Mouse (Mus musculus) embryonic facial prominence, embryonic 15.5 days (tissue): Measurements from ENCODE around the gene Ano6. TPM values are rescaled to one million over a fixed set of nuclear protein-coding genes. Genes with fewer than 3 reads are reported as not detected.

Experiments used
- ATAC-seq: fragments of 200-750 bp; cut with Nextera tagmentation; 2 replicates; pipeline ENCODE4 v1.8.0; 2017; ENCODE audit warnings: low read depth, moderate TSS enrichment; ENCODE audit not compliant: insufficient number of reproducible peaks, low FRiP score, low TSS enrichment
- H3K27ac ChIP-seq: fragments of 300-500 bp; sonication (generic); replicated peaks from 2 replicates; pipeline ENCODE4 v1.5.1; 2015; ENCODE audit warnings: mild to moderate bottlenecking, inconsistent platforms
- H3K27me3 ChIP-seq: fragments of 300-500 bp; sonication (generic); 2 replicates; pipeline ENCODE4 v1.6.1; 2015; ENCODE audit warnings: inconsistent platforms
- H3K36me3 ChIP-seq: fragments of 300-500 bp; sonication (generic); 2 replicates; pipeline ENCODE4 v1.6.1; 2015; ENCODE audit warnings: mild to moderate bottlenecking, inconsistent platforms
- H3K4me1 ChIP-seq: fragments of 300-500 bp; sonication (generic); 2 replicates; pipeline ENCODE4 v1.6.1; 2015; ENCODE audit warnings: inconsistent platforms
- H3K4me2 ChIP-seq: fragments of 300-500 bp; sonication (generic); replicated peaks from 2 replicates; pipeline ENCODE4 v1.6.1; 2015; ENCODE audit warnings: mild to moderate bottlenecking, inconsistent platforms
- H3K4me3 ChIP-seq: fragments of 300-500 bp; sonication (generic); replicated peaks from 2 replicates; pipeline ENCODE4 v1.5.1; 2015; ENCODE audit warnings: mild to moderate bottlenecking, inconsistent platforms
- H3K9ac ChIP-seq: fragments of 300-500 bp; sonication (generic); 2 replicates; pipeline ENCODE4 v1.6.1; 2015; ENCODE audit warnings: inconsistent platforms
- H3K9me3 ChIP-seq: fragments of 300-500 bp; sonication (generic); replicated peaks from 2 replicates; pipeline ENCODE4 v1.6.1; 2016; ENCODE audit warnings: inconsistent platforms
- WGBS: fragments of 180-500 bp; shearing (Covaris S2); methylation state at CpG from one replicate; pipeline ENCODE4 v1.1.7; 2015; 5-methylcytosine and 5-hydroxymethylcytosine counted together
- polyA plus RNA-seq: library from polyadenylated mRNA; unstranded; fragments of >200 nt; fragmentation: Nextera tagmentation; extraction: Ambion mirVana; gene quantifications from 2 replicates; pipeline ENCODE4 v1.2.1, GENCODE M21; 2015

Ano6 gene
- polyA plus RNA-seq, 1 experiment from 2014 or later = 51.5 TPM

GRCm38 (mm10) chr15:95970691-95971090 lies 180.0 kb downstream of the Ano6 start:
- peaks cover 41% of the 10 kb centered on the region for H3K36me3 ChIP-seq
- H3K9me3 ChIP-seq = no peaks in the 10 kb centered on the region
- no peak overlapping the region for H3K4me3 ChIP-seq
- H3K9ac ChIP-seq = no peak overlapping the region
- 86% methylated on average over 7 of the region's 7 CpGs for whole genome bisulfite sequencing
- H3K4me2 ChIP-seq = no peak overlapping the region
- no peak overlapping the region for H3K27ac ChIP-seq
- H3K27me3 ChIP-seq = no peaks in the 10 kb centered on the region
- 0 out of 2 replicates have a peak, but pooled peaks cover 3% of the 10 kb centered on the region for H3K4me1 ChIP-seq
- no peak for ATAC-seq

GRCm38 (mm10) chr15:95971302-95971701 lies 180.7 kb downstream of the Ano6 start:
- WGBS = 93% methylated on average over 8 of the region's 8 CpGs
- Histone ChIP-seq H3K4me2 (no peak overlapping the region), H3K27me3 (no peaks in the 10 kb centered on the region), H3K36me3 (peaks cover 41% of the 10 kb centered on the region), H3K9ac (no peak overlapping the region), H3K27ac (no peak overlapping the region), H3K4me3 (no peak overlapping the region), H3K4me1 (0 out of 2 replicates have a peak, but pooled peaks cover 3% of the 10 kb centered on the region), H3K9me3 (no peaks in the 10 kb centered on the region)
- ATAC-seq = no peak

GRCm38 (mm10) chr15:95972156-95972555 lies 181.5 kb downstream of the Ano6 start:
- H3K36me3 ChIP-seq = peaks cover 38% of the 10 kb centered on the region
- no peak for ATAC-seq

GRCm38 (mm10) chr15:95972621-95973020 lies 182.0 kb downstream of the Ano6 start:
- Histone ChIP-seq H3K9me3 (no peaks in the 10 kb centered on the region), H3K27me3 (no peaks in the 10 kb centered on the region), H3K27ac (no peak overlapping the region), H3K9ac (no peak overlapping the region), H3K4me3 (no peak overlapping the region), H3K4me2 (no peak overlapping the region), H3K36me3 (peaks cover 33% of the 10 kb centered on the region), H3K4me1 (0 out of 2 replicates have a peak, but pooled peaks cover 3% of the 10 kb centered on the region)
- ATAC-seq = no peak
- 84% methylated on average over 12 of the region's 12 CpGs for WGBS

More at GRCm38 (mm10) chr15:95972156-95972555, 181.5 kb downstream of the Ano6 start:
- H3K4me1 ChIP-seq = 0 out of 2 replicates have a peak, but pooled peaks cover 3% of the 10 kb centered on the region
- H3K4me3 ChIP-seq = no peak overlapping the region
- H3K4me2 ChIP-seq = no peak overlapping the region
- no peak overlapping the region for H3K9ac ChIP-seq
- 93% methylated on average over 15 of the region's 15 CpGs for WGBS
- H3K27me3 ChIP-seq = no peaks in the 10 kb centered on the region
- no peak overlapping the region for H3K27ac ChIP-seq
- H3K9me3 ChIP-seq = no peaks in the 10 kb centered on the region

GRCm38 (mm10) chr15:95974021-95974597 lies 183.5 kb downstream of the Ano6 start:
- no peak overlapping the region for H3K27ac ChIP-seq
- peaks cover 33% of the 10 kb centered on the region for H3K36me3 ChIP-seq
- H3K9me3 ChIP-seq = no peaks in the 10 kb centered on the region
- H3K4me3 ChIP-seq = no peak overlapping the region
- H3K27me3 ChIP-seq = no peaks in the 10 kb centered on the region
- 0 out of 2 replicates have a peak, but pooled peaks cover 3% of the 10 kb centered on the region for H3K4me1 ChIP-seq
- ATAC-seq = no peak
- no peak overlapping the region for H3K9ac ChIP-seq
- no peak overlapping the region for H3K4me2 ChIP-seq
- 84% methylated on average over 10 of the region's 10 CpGs for WGBS

- WGBS = 42% methylated on average over 4 of the region's 4 CpGs
- H3K27ac ChIP-seq = no peak overlapping the region
- no peak for ATAC-seq
These were observed 185.7 kb downstream of the Ano6 start for GRCm38 (mm10) chr15:95976156-95976876.

GRCm38 (mm10) chr15:95977169-95977938 lies 186.7 kb downstream of the Ano6 start:
- Histone ChIP-seq H3K4me1 (0 out of 2 replicates have a peak, but pooled peaks cover 3% of the 10 kb centered on the region), H3K4me3 (no peak overlapping the region), H3K27me3 (no peaks in the 10 kb centered on the region), H3K27ac (no peak overlapping the region), H3K4me2 (no peak overlapping the region), H3K36me3 (peaks cover 16% of the 10 kb centered on the region), H3K9me3 (no peaks in the 10 kb centered on the region), H3K9ac (no peak overlapping the region)
- WGBS = 75% methylated on average over 8 of the region's 8 CpGs
- ATAC-seq = no peak

More at GRCm38 (mm10) chr15:95976156-95976876, 185.7 kb downstream of the Ano6 start:
- no peak overlapping the region for H3K4me3 ChIP-seq
- no peak overlapping the region for H3K4me2 ChIP-seq
- H3K9me3 ChIP-seq = no peaks in the 10 kb centered on the region
- H3K36me3 ChIP-seq = peaks cover 20% of the 10 kb centered on the region
- H3K9ac ChIP-seq = no peak overlapping the region
- 0 out of 2 replicates have a peak, but pooled peaks cover 3% of the 10 kb centered on the region for H3K4me1 ChIP-seq
- no peaks in the 10 kb centered on the region for H3K27me3 ChIP-seq

- H3K4me1 ChIP-seq = 0 out of 2 replicates have a peak, but pooled peaks cover 3% of the 10 kb centered on the region
- no peak overlapping the region for H3K27ac ChIP-seq
- H3K9me3 ChIP-seq = no peaks in the 10 kb centered on the region
- H3K4me2 ChIP-seq = no peak overlapping the region
- peaks cover 11% of the 10 kb centered on the region for H3K36me3 ChIP-seq
- no peak overlapping the region for H3K9ac ChIP-seq
- no peak overlapping the region for H3K4me3 ChIP-seq
- 81% methylated on average over 3 of the region's 3 CpGs for WGBS
- no peak for ATAC-seq
- no peaks in the 10 kb centered on the region for H3K27me3 ChIP-seq
These were observed 187.3 kb downstream of the Ano6 start for GRCm38 (mm10) chr15:95977939-95978252.

GRCm38 (mm10) chr15:95980641-95981040 lies 190.0 kb downstream of the Ano6 start:
- H3K9me3 ChIP-seq = no peaks in the 10 kb centered on the region
- no peaks in the 10 kb centered on the region for H3K36me3 ChIP-seq
- ATAC-seq = no peak
- WGBS = 60% methylated on average over 5 of the region's 5 CpGs
- no peaks in the 10 kb centered on the region for H3K4me1 ChIP-seq
- H3K27me3 ChIP-seq = no peaks in the 10 kb centered on the region
- H3K4me2 ChIP-seq = no peak overlapping the region
- no peak overlapping the region for H3K9ac ChIP-seq
- H3K27ac ChIP-seq = no peak overlapping the region
- no peak overlapping the region for H3K4me3 ChIP-seq

GRCm38 (mm10) chr15:95987916-95988315 lies 197.3 kb downstream of the Ano6 start:
- no peak for ATAC-seq
- WGBS = 90% methylated on average over 3 of the region's 3 CpGs

GRCm38 (mm10) chr15:95989496-95990124 lies 199.0 kb downstream of the Ano6 start:
- ATAC-seq = no peak
- H3K9me3 ChIP-seq = 0 out of 2 replicates have a peak, but pooled peaks cover 4% of the 10 kb centered on the region
- 67% methylated on average over 9 of the region's 9 CpGs for WGBS
- H3K4me3 ChIP-seq = no peak overlapping the region
- H3K4me2 ChIP-seq = no peak overlapping the region
- no peak overlapping the region for H3K27ac ChIP-seq
- H3K36me3 ChIP-seq = no peaks in the 10 kb centered on the region
- no peaks in the 10 kb centered on the region for H3K27me3 ChIP-seq
- no peaks in the 10 kb centered on the region for H3K4me1 ChIP-seq
- no peak overlapping the region for H3K9ac ChIP-seq

More at GRCm38 (mm10) chr15:95987916-95988315, 197.3 kb downstream of the Ano6 start:
- Histone ChIP-seq H3K9me3 (0 out of 2 replicates have a peak, but pooled peaks cover 4% of the 10 kb centered on the region), H3K9ac (no peak overlapping the region), H3K36me3 (no peaks in the 10 kb centered on the region), H3K27me3 (no peaks in the 10 kb centered on the region), H3K27ac (no peak overlapping the region), H3K4me3 (no peak overlapping the region), H3K4me2 (no peak overlapping the region), H3K4me1 (no peaks in the 10 kb centered on the region)
